In the genomic region with DNA sequence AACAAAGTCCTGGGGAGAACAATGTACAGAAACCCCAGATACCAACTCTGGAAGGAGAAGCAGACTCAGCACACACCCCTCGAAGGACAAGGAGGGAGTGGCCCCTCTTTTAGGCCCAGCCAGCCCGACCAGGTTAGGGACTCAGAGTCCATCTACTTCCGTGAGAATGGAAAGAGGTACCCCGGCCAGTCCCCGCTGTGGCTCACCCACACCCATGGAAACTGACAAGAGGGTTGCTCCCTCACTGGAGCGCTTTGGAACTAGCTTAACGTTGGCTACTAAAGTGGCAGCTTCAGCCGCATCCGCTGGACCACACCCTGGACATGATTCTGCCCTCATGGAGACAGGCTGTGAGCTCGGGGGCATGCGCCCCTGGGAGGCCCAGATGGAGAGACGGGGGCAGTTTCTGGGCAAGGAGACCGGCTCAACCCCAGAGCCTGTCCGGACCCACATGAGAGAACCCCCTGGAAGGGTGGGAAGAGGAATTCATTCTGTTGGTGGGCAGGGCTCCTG, we compare ENCODE assay signal across 9 mouse cellular contexts. TPM values are rescaled to one million over a fixed set of nuclear protein-coding genes. Genes with fewer than 3 reads are reported as not detected.
A peak's percentile ranks its signal among the peaks of the same experiment; 100 is the strongest.
DNase-seq lines count a peak whose midpoint lies in the region; ATAC-seq and TF ChIP-seq lines count a peak whose summit lies in the region.
"Had no signal": no experiment of that assay in that cellular context is flagged by ENCODE, and none has a peak within 500 bp of the region (broad histone marks: within the 10 kb centered on the region; RNA-seq: fewer than 3 reads in every experiment).

No protein-coding gene starts in this region.

- H3K9ac ChIP-seq in heart, embryonic 11.5 days (ENCODE audit: low read depth, low read length) = peak overlapping the region; percentile 39; the same call in 1 of the 2 replicates
- H3K9ac ChIP-seq in ES-Bruce4 (ENCODE audit: low read depth, poor library complexity, severe bottlenecking) = peak overlapping the region; percentile 32
- peak overlapping the region; percentile 54 for H3K9ac ChIP-seq in forebrain, embryonic 15.5 days (replicated peaks)
- H3K9ac ChIP-seq in liver, embryonic 12.5 days = no peak overlapping the region

- ATAC-seq in heart, embryonic 11.5 days (replicated peaks; ENCODE audit: insufficient number of reproducible peaks, low FRiP score, low TSS enrichment) = no peak
- ATAC-seq in forebrain, embryonic 15.5 days (replicated peaks) = no peak
- no peak for ATAC-seq in liver, embryonic 12.5 days
- no peak for ATAC-seq in CD4-positive, CD25-positive, alpha-beta regulatory T cell, adult 4 months

- H3K27me3 ChIP-seq in heart, embryonic 11.5 days (ENCODE audit: control insufficient read depth, insufficient read depth, low read length) = peaks cover 23% of the 10 kb centered on the region
- H3K27me3 ChIP-seq in ES-Bruce4 (ENCODE audit: control insufficient read depth, insufficient read depth, low read length, poor library complexity, severe bottlenecking) = peaks cover 10% of the 10 kb centered on the region
- H3K27me3 ChIP-seq in forebrain, embryonic 15.5 days = peaks cover 12% of the 10 kb centered on the region; the same call in 1 of the 2 replicates
- H3K27me3 ChIP-seq in liver, embryonic 12.5 days (replicated peaks) = peaks cover 39% of the 10 kb centered on the region
- H3K27me3 ChIP-seq: CH12.LX had no signal

- DNase-seq in heart, adult 8-10 months (ENCODE audit: low spot score) = no peak
- DNase-seq in spleen, postnatal 36 days (ENCODE audit: low spot score in 2 of 2) = no peak
- no peak for DNase-seq in thymus, postnatal 0 days (ENCODE audit: low spot score)

- no peaks in the 10 kb centered on the region for H3K9me3 ChIP-seq in heart, embryonic 11.5 days (replicated peaks; ENCODE audit: control insufficient read depth, low read length)
- no peaks in the 10 kb centered on the region for H3K9me3 ChIP-seq in ES-Bruce4 (replicated peaks; ENCODE audit: control insufficient read depth, insufficient read depth, low read length, poor library complexity, severe bottlenecking)
- no peaks in the 10 kb centered on the region for H3K9me3 ChIP-seq in forebrain, embryonic 15.5 days
- no peaks in the 10 kb centered on the region for H3K9me3 ChIP-seq in liver, embryonic 12.5 days (replicated peaks)

- H3K27ac ChIP-seq in heart, embryonic 11.5 days (ENCODE audit: low read depth, low read length) = no peak overlapping the region
- no peak overlapping the region for H3K27ac ChIP-seq in ES-Bruce4 (ENCODE audit: insufficient read depth, low read length)
- H3K27ac ChIP-seq in forebrain, embryonic 15.5 days (replicated peaks) = no peak overlapping the region
- no peak overlapping the region for H3K27ac ChIP-seq in liver, embryonic 12.5 days

- TF ChIP-seq CTCF in ES-Bruce4 (IDR thresholded peaks at IDR 0.05; ENCODE audit: low read depth, low read length) = no peak

- H3K4me3 ChIP-seq in heart, embryonic 11.5 days (ENCODE audit: low read depth, low read length) = peak overlapping the region; percentile 68
- H3K4me3 ChIP-seq in ES-Bruce4 (ENCODE audit: low read depth, low read length) = peak overlapping the region; percentile 16
- H3K4me3 ChIP-seq in forebrain, embryonic 15.5 days = peak overlapping the region; percentile 56
- H3K4me3 ChIP-seq in liver, embryonic 12.5 days = peak overlapping the region; percentile 68

- peak overlapping the region; percentile 79 for H3K4me2 ChIP-seq in heart, embryonic 11.5 days
- peak overlapping the region; percentile 98 for H3K4me2 ChIP-seq in forebrain, embryonic 15.5 days (replicated peaks)
- H3K4me2 ChIP-seq in liver, embryonic 12.5 days = peak overlapping the region; percentile 91

- 30% methylated on average over 14 of the region's 14 CpGs for WGBS in heart, embryonic 11.5 days (ENCODE audit: insufficient replicate concordance)
- WGBS in forebrain, embryonic 15.5 days = 33% methylated on average over 14 of the region's 14 CpGs
- WGBS in liver, embryonic 12.5 days (ENCODE audit: insufficient replicate concordance) = 62% methylated on average over 14 of the region's 14 CpGs

- no peak for TF ChIP-seq EP300 in ES-Bruce4 (IDR thresholded peaks at IDR 0.05; ENCODE audit: insufficient read depth, low read depth, low read length)

- no peak for TF ChIP-seq POLR2A in ES-Bruce4 (IDR thresholded peaks at IDR 0.05; ENCODE audit: insufficient read depth, low read length)

- peaks cover 25% of the 10 kb centered on the region for H3K4me1 ChIP-seq in heart, embryonic 11.5 days (ENCODE audit: control insufficient read depth, insufficient read depth, low read length)
- no peaks in the 10 kb centered on the region for H3K4me1 ChIP-seq in ES-Bruce4 (ENCODE audit: control insufficient read depth, insufficient read depth, low read length)
- peaks cover 35% of the 10 kb centered on the region for H3K4me1 ChIP-seq in forebrain, embryonic 15.5 days
- H3K4me1 ChIP-seq in liver, embryonic 12.5 days = peaks cover 74% of the 10 kb centered on the region

- no peaks in the 10 kb centered on the region for H3K36me3 ChIP-seq in heart, embryonic 11.5 days (ENCODE audit: control insufficient read depth, insufficient read depth, low read length)
- H3K36me3 ChIP-seq in ES-Bruce4 (ENCODE audit: control insufficient read depth, insufficient read depth, low read length, poor library complexity, severe bottlenecking) = no peaks in the 10 kb centered on the region
- no peaks in the 10 kb centered on the region for H3K36me3 ChIP-seq in forebrain, embryonic 15.5 days
- peaks cover 12% of the 10 kb centered on the region for H3K36me3 ChIP-seq in liver, embryonic 12.5 days

RNA-seq across cellular contexts. Expression of a gene that starts 2.7 kb away (rescaled TPM):
- polyA plus RNA-seq in heart, embryonic 11.5 days (2014; fragmentation: Nextera tagmentation; extraction: Ambion mirVana) = 3.2 and 4.0 TPM in 2 replicates
- total RNA-seq in heart, adult 8-10 months (2022) = 10 to 100 TPM; 40.9 to 59.4 (median 57.3) TPM
- 12.2 and 12.4 TPM in 2 replicates for polyA plus RNA-seq in ES-Bruce4 (2011; ENCODE audit: insufficient read depth, insufficient read length, low read depth, missing spikeins)
- polyA plus RNA-seq in forebrain, embryonic 15.5 days (2015; fragmentation: Nextera tagmentation; extraction: Ambion mirVana) = 2.3 and 2.4 TPM in 2 replicates
- polyA plus RNA-seq in liver, embryonic 12.5 days (2016; fragmentation: Nextera tagmentation; extraction: Ambion mirVana) = 4.0 and 4.3 TPM in 2 replicates
- polyA plus RNA-seq in CD4-positive, CD25-positive, alpha-beta regulatory T cell, adult 4 months (2017; shearing (Covaris generic)) = 10 to 100 TPM; 54.6 to 56.7 TPM
- polyA plus RNA-seq in thymus, postnatal 0 days (2015; fragmentation: Nextera tagmentation; extraction: Ambion mirVana) = 12.4 and 17.6 TPM in 2 replicates

Comparison
In these comparisons a context has a peak if more than half of its experiments do, and no peak if none do; other contexts are left out.
1. H3K4me3 ChIP-seq: peak in every context shown above with its lines; median percentile 68 in heart, embryonic 11.5 days; 68 in liver, embryonic 12.5 days; 56 in forebrain, embryonic 15.5 days; 16 in ES-Bruce4.